Comparison of ENCODE assay signal across 12 mouse cellular contexts in the genomic region with DNA sequence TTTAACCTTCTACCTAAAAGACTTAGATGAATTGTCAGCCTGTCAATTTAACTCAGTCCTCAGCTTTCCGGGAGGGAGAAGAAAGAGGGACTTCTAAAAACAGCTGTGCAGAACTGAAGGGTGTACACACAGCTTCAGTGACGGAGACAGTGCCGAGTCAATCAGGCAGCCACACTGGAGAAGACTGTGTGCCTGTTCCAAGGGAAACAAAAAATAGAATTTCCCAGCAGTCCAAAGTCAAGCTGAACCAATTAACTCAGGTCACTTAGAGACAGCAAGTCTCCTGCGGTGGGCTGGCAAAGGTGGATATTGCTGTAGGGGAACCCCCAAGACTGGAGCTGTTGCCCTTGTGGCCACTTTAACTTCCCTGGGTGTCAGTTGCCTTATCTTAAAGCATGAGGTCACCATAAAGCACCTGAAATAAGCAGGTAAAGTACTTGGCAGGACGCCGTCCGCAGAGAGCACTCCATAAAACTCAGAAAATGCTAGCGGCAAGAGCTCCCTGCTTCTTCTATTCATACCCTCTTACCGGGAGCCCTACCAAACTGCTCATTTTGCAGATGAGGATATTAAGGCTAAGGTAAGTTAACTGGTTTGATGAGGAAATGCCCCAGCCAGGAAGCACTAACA. TPM values are rescaled to one million over a fixed set of nuclear protein-coding genes. Genes with fewer than 3 reads are reported as not detected.
DNase-seq lines count a peak whose midpoint lies in the region; ATAC-seq and TF ChIP-seq lines count a peak whose summit lies in the region.
"Had no signal": no experiment of that assay in that cellular context is flagged by ENCODE, and none has a peak within 500 bp of the region (broad histone marks: within the 10 kb centered on the region; RNA-seq: fewer than 3 reads in every experiment).

No protein-coding gene starts in this region.

- ATAC-seq in limb, embryonic 12.5 days (ENCODE audit: insufficient number of reproducible peaks, insufficient read depth, low FRiP score, low TSS enrichment, low read depth), result no peak
- ATAC-seq in liver, embryonic 13.5 days (ENCODE audit: low read depth), result no peak
- ATAC-seq in erythroid progenitor cell, adult 5-6 weeks (replicated peaks; ENCODE audit: low FRiP score, poor library complexity, severe bottlenecking), result no peak
- ATAC-seq: midbrain, embryonic 13.5 days had no signal

- 81% methylated on average over 9 of the region's 9 CpGs for WGBS in limb, embryonic 12.5 days
- 90% methylated on average over 9 of the region's 9 CpGs for WGBS in limb, embryonic 10.5 days
- 85% methylated on average over 9 of the region's 9 CpGs for WGBS in liver, embryonic 13.5 days (ENCODE audit: insufficient replicate concordance)
- WGBS in small intestine, adult 2 months, result 31% methylated on average over 9 of the region's 9 CpGs

- intact Hi-C loops in left cerebral cortex, postnatal 36 days (cut with DNase I), result no loop called here

- DNase-seq in limb, embryonic 10.5 days (ENCODE audit: low spot score), result no peak
- peak; percentile 58 for DNase-seq in induced T-regulatory cell, adult 2 months (ENCODE audit: low read depth)
- DNase-seq in liver, embryonic 13.5 days, result no peak
- no peak for DNase-seq in left cerebral cortex, postnatal 36 days (ENCODE audit: low spot score in 2 of 2)
- DNase-seq: left cerebral cortex, postnatal 4 days; right cerebral cortex, adult 18-20 months; thymus, postnatal 4 days had no signal

- no peaks in the 10 kb centered on the region for H3K27me3 ChIP-seq in limb, embryonic 12.5 days
- no peaks in the 10 kb centered on the region for H3K27me3 ChIP-seq in limb, embryonic 10.5 days (ENCODE audit: low read depth, poor library complexity, severe bottlenecking)
- H3K27me3 ChIP-seq in liver, embryonic 13.5 days, result no peaks in the 10 kb centered on the region
- no peaks in the 10 kb centered on the region for H3K27me3 ChIP-seq in small intestine, adult 2 months (ENCODE audit: control insufficient read depth, insufficient read depth, low read length)

- no peak for TF ChIP-seq POLR2A in small intestine, adult 2 months (IDR thresholded peaks at IDR 0.05; ENCODE audit: low read depth, low read length)

- H3K36me3 ChIP-seq in limb, embryonic 12.5 days, result no peaks in the 10 kb centered on the region
- no peaks in the 10 kb centered on the region for H3K36me3 ChIP-seq in limb, embryonic 10.5 days
- H3K36me3 ChIP-seq in liver, embryonic 13.5 days, result no peaks in the 10 kb centered on the region; the same call in 1 of the 2 replicates
- peaks cover 13% of the 10 kb centered on the region for H3K36me3 ChIP-seq in small intestine, adult 2 months (ENCODE audit: control insufficient read depth, insufficient read depth, low read length)
- H3K36me3 ChIP-seq: midbrain, embryonic 13.5 days; neural tube, embryonic 13.5 days had no signal

- H3K4me1 ChIP-seq in limb, embryonic 12.5 days (replicated peaks), result peaks cover 56% of the 10 kb centered on the region
- H3K4me1 ChIP-seq in limb, embryonic 10.5 days, result peaks cover 60% of the 10 kb centered on the region
- peaks cover 81% of the 10 kb centered on the region for H3K4me1 ChIP-seq in liver, embryonic 13.5 days (replicated peaks)
- H3K4me1 ChIP-seq in small intestine, adult 2 months (ENCODE audit: control insufficient read depth, insufficient read depth, insufficient read length, low read length), result peaks cover 12% of the 10 kb centered on the region; the same call in 1 of the 2 replicates

- H3K9me3 ChIP-seq in limb, embryonic 12.5 days, result no peaks in the 10 kb centered on the region
- H3K9me3 ChIP-seq in limb, embryonic 10.5 days (replicated peaks), result no peaks in the 10 kb centered on the region
- H3K9me3 ChIP-seq in liver, embryonic 13.5 days (replicated peaks), result no peaks in the 10 kb centered on the region
- H3K9me3 ChIP-seq: midbrain, embryonic 13.5 days; neural tube, embryonic 13.5 days had no signal

- H3K9ac ChIP-seq in limb, embryonic 12.5 days (replicated peaks), result no peak overlapping the region
- H3K9ac ChIP-seq in liver, embryonic 13.5 days, result no peak overlapping the region
- H3K9ac ChIP-seq: midbrain, embryonic 13.5 days; neural tube, embryonic 13.5 days had no signal

- TF ChIP-seq CTCF in small intestine, adult 2 months (IDR thresholded peaks at IDR 0.05; ENCODE audit: extremely low read depth, insufficient read length, insufficient replicate concordance, low read depth, low read length), result no peak; the same call in 1 of the 2 replicates

- no peak overlapping the region for H3K4me2 ChIP-seq in limb, embryonic 12.5 days
- peak overlapping the region; percentile 95 for H3K4me2 ChIP-seq in liver, embryonic 13.5 days
- H3K4me2 ChIP-seq: midbrain, embryonic 13.5 days had no signal

- H3K27ac ChIP-seq in limb, embryonic 12.5 days, result 0 out of 2 replicates have a peak overlapping the region, but pooled peaks have one; percentile 18
- no peak overlapping the region for H3K27ac ChIP-seq in limb, embryonic 10.5 days
- no peak overlapping the region for H3K27ac ChIP-seq in liver, embryonic 13.5 days
- H3K27ac ChIP-seq in small intestine, adult 2 months (ENCODE audit: insufficient read depth, low read depth, low read length), result peak overlapping the region; percentile 74
- H3K27ac ChIP-seq: midbrain, embryonic 13.5 days; neural tube, embryonic 13.5 days had no signal

- H3K4me3 ChIP-seq in limb, embryonic 12.5 days (replicated peaks), result no peak overlapping the region
- H3K4me3 ChIP-seq in limb, embryonic 10.5 days, result no peak overlapping the region
- H3K4me3 ChIP-seq in liver, embryonic 13.5 days (replicated peaks), result no peak overlapping the region
- peak overlapping the region; percentile 51 for H3K4me3 ChIP-seq in small intestine, adult 2 months (ENCODE audit: low read depth, low read length)
- H3K4me3 ChIP-seq: midbrain, embryonic 13.5 days; neural tube, embryonic 13.5 days had no signal

RNA-seq across cellular contexts. Expression of gene Kcnk5, which starts 4.0 kb away (rescaled TPM):
- 6.9 TPM in 2 replicates for polyA plus RNA-seq in limb, embryonic 12.5 days (2016; fragmentation: Nextera tagmentation; extraction: Ambion mirVana)
- polyA plus RNA-seq in limb, embryonic 10.5 days (2016; fragmentation: Nextera tagmentation; extraction: Ambion mirVana), result 7.3 and 8.9 TPM in 2 replicates
- polyA plus RNA-seq in liver, embryonic 13.5 days (2015; fragmentation: Nextera tagmentation; extraction: Ambion mirVana), result 6.2 and 6.7 TPM in 2 replicates
- 13.9 and 48.0 TPM in 2 replicates for polyA plus RNA-seq in small intestine, adult 2 months (2012; rRNA removed)
- total RNA-seq in left cerebral cortex, postnatal 36 days (2021), result under 1 TPM; 0.41 to 0.47 TPM
- 2.2 and 3.4 TPM in 2 replicates for total RNA-seq in erythroid progenitor cell, adult 5-6 weeks (2015; ENCODE audit: low replicate concordance)
- 2.4 and 3.6 TPM in 2 replicates for total RNA-seq in erythroid progenitor cell, adult 5-6 weeks (2017; ENCODE audit: low replicate concordance)

RNA-seq across cellular contexts. Expression of gene Saysd1, which starts 39.3 kb away (rescaled TPM):
- polyA plus RNA-seq in limb, embryonic 12.5 days (2016; fragmentation: Nextera tagmentation; extraction: Ambion mirVana), result 10.3 and 10.6 TPM in 2 replicates
- polyA plus RNA-seq in limb, embryonic 10.5 days (2016; fragmentation: Nextera tagmentation; extraction: Ambion mirVana), result 11.5 and 12.3 TPM in 2 replicates
- polyA plus RNA-seq in liver, embryonic 13.5 days (2015; fragmentation: Nextera tagmentation; extraction: Ambion mirVana), result 3.7 and 4.1 TPM in 2 replicates
- polyA plus RNA-seq in small intestine, adult 2 months (2012; rRNA removed), result 5.7 and 8.3 TPM in 2 replicates
- total RNA-seq in left cerebral cortex, postnatal 36 days (2021), result 1 to 10 TPM; 4.5 to 5.2 TPM
- 0.42 and 1.4 TPM in 2 replicates for total RNA-seq in erythroid progenitor cell, adult 5-6 weeks (2015; ENCODE audit: low replicate concordance)
- total RNA-seq in erythroid progenitor cell, adult 5-6 weeks (2017; ENCODE audit: low replicate concordance), result not detected in 2 replicates

Comparison
In these comparisons a context has a peak if more than half of its experiments do, and no peak if none do; other contexts are left out.
1. H3K27ac ChIP-seq: peak in limb, embryonic 12.5 days (single experiment) and small intestine, adult 2 months (single experiment); none in limb, embryonic 10.5 days (single experiment) and liver, embryonic 13.5 days (single experiment).